8 mouse cellular contexts compared by ENCODE assay signal in genomic region chr11:85313361-85313760, GRCm38 (mm10). TPM values are rescaled to one million over a fixed set of nuclear protein-coding genes. Genes with fewer than 3 reads are reported as not detected.
DNase-seq lines count a peak whose midpoint lies in the region; ATAC-seq and TF ChIP-seq lines count a peak whose summit lies in the region.

No protein-coding gene starts in this region.

- WGBS in heart, adult 2 months = 86% methylated on average over 3 of the region's 3 CpGs
- 88% methylated on average over 3 of the region's 3 CpGs for WGBS in heart, postnatal 0 days
- WGBS in liver, embryonic 15.5 days (ENCODE audit: insufficient replicate concordance) = 88% methylated on average over 3 of the region's 3 CpGs

- H3K36me3 ChIP-seq in heart, adult 2 months (ENCODE audit: control insufficient read depth, insufficient read depth, low read length) = peaks cover 7% of the 10 kb centered on the region; the same call in 1 of the 2 replicates
- peaks cover 5% of the 10 kb centered on the region; the same call in 1 of the 2 replicates for H3K36me3 ChIP-seq in heart, postnatal 0 days (replicated peaks; ENCODE audit: control insufficient read depth, insufficient read depth, low read length)
- H3K36me3 ChIP-seq in liver, embryonic 15.5 days (replicated peaks) = peaks cover 34% of the 10 kb centered on the region

- no peak for TF ChIP-seq CTCF in heart, adult 2 months (IDR thresholded peaks at IDR 0.05)
- TF ChIP-seq CTCF in bone marrow macrophage, adult 2 months (IDR thresholded peaks at IDR 0.05; ENCODE audit: low read depth, low read length) = no peak
- no peak for TF ChIP-seq CTCF in heart, postnatal 0 days (IDR thresholded peaks at IDR 0.05; ENCODE audit: low read depth)

- TF ChIP-seq EP300 in heart, adult 2 months (IDR thresholded peaks at IDR 0.05; ENCODE audit: insufficient read depth, low read depth, low read length) = no peak
- TF ChIP-seq EP300 in heart, postnatal 0 days (IDR thresholded peaks at IDR 0.05; ENCODE audit: low read depth) = no peak

- peak overlapping the region; percentile 16; the same call in 1 of the 2 replicates for H3K9ac ChIP-seq in heart, adult 2 months (ENCODE audit: low read depth, low read length)
- H3K9ac ChIP-seq in heart, postnatal 0 days (replicated peaks; ENCODE audit: low read depth, low read length) = no peak overlapping the region; the same call in 1 of the 2 replicates
- peak overlapping the region; percentile 31; the same call in 1 of the 2 replicates for H3K9ac ChIP-seq in liver, embryonic 15.5 days

- no peak for TF ChIP-seq POLR2A in heart, adult 2 months (IDR thresholded peaks at IDR 0.05; ENCODE audit: insufficient read depth, low read depth, low read length)
- TF ChIP-seq POLR2A in bone marrow macrophage, adult 2 months (IDR thresholded peaks at IDR 0.05; ENCODE audit: borderline replicate concordance, low read depth, low read length) = no peak

- intact Hi-C loops in heart, adult 2 months (cut with DNase I) = no loop called here

- H3K4me1 ChIP-seq in heart, adult 2 months (ENCODE audit: control insufficient read depth, insufficient read depth, low read length) = peaks cover 4% of the 10 kb centered on the region
- peaks cover 19% of the 10 kb centered on the region for H3K4me1 ChIP-seq in bone marrow macrophage, adult 2 months (ENCODE audit: control insufficient read depth, insufficient read depth, low read length)
- H3K4me1 ChIP-seq in heart, postnatal 0 days (ENCODE audit: control insufficient read depth, insufficient read depth) = peaks cover 13% of the 10 kb centered on the region; the same call in 1 of the 2 replicates
- H3K4me1 ChIP-seq in liver, embryonic 15.5 days (replicated peaks) = peaks cover 30% of the 10 kb centered on the region

- H3K4me3 ChIP-seq in heart, adult 2 months = peak overlapping the region; percentile 8; the same call in 1 of the 2 replicates
- H3K4me3 ChIP-seq in bone marrow macrophage, adult 2 months (ENCODE audit: insufficient read depth, low read length) = 0 out of 2 replicates have a peak overlapping the region, but pooled peaks have one; percentile 16
- H3K4me3 ChIP-seq in heart, postnatal 0 days (ENCODE audit: low read depth, low read length) = peak overlapping the region; percentile 93
- peak overlapping the region; percentile 99 for H3K4me3 ChIP-seq in liver, embryonic 15.5 days (replicated peaks)

- no peak for ATAC-seq in heart, postnatal 0 days (ENCODE audit: insufficient read depth, low read depth)
- ATAC-seq in liver, embryonic 15.5 days (ENCODE audit: insufficient read depth) = no peak

- no peak for DNase-seq in heart, adult 2 months
- no peak for DNase-seq in heart, adult 18-20 months
- DNase-seq in heart, postnatal 0 days (ENCODE audit: low spot score) = no peak
- no peak for DNase-seq in spleen, postnatal 4 days (ENCODE audit: low spot score in 2 of 2)
- no peak for DNase-seq in MN1 (ENCODE audit: low spot score)
- DNase-seq in layer of hippocampus, adult 8-10 months (ENCODE audit: low spot score in 2 of 2) = no peak

- H3K27ac ChIP-seq in heart, adult 2 months = peak overlapping the region; percentile 60
- H3K27ac ChIP-seq in bone marrow macrophage, adult 2 months (ENCODE audit: insufficient read depth, low read depth, low read length) = no peak overlapping the region
- no peak overlapping the region for H3K27ac ChIP-seq in heart, postnatal 0 days (ENCODE audit: low read depth)
- H3K27ac ChIP-seq in liver, embryonic 15.5 days (replicated peaks) = no peak overlapping the region

- H3K4me2 ChIP-seq in heart, postnatal 0 days (ENCODE audit: low read depth, low read length) = peak overlapping the region; percentile 76
- peak overlapping the region; percentile 85 for H3K4me2 ChIP-seq in liver, embryonic 15.5 days

- H3K9me3 ChIP-seq in heart, postnatal 0 days (replicated peaks; ENCODE audit: control insufficient read depth, low read length) = no peaks in the 10 kb centered on the region
- no peaks in the 10 kb centered on the region for H3K9me3 ChIP-seq in liver, embryonic 15.5 days (replicated peaks)

- H3K27me3 ChIP-seq in heart, adult 2 months (ENCODE audit: control insufficient read depth, insufficient read depth, low read length) = no peaks in the 10 kb centered on the region
- H3K27me3 ChIP-seq in heart, postnatal 0 days (ENCODE audit: control insufficient read depth, insufficient read depth, low read length) = no peaks in the 10 kb centered on the region
- H3K27me3 ChIP-seq in liver, embryonic 15.5 days = no peaks in the 10 kb centered on the region

- peaks cover 2% of the 10 kb centered on the region; the same call in 1 of the 2 replicates for H3K79me2 ChIP-seq in heart, adult 2 months (replicated peaks; ENCODE audit: control insufficient read depth, insufficient read depth, low read length)

RNA-seq across cellular contexts. Expression of gene Ppm1d, which starts 2.3 kb away (rescaled TPM):
- 10 to 100 TPM in 1 of 2 experiments, 1 to 10 TPM in 1; 6.8 to 10.2 TPM for total RNA-seq in heart, adult 2 months (2021)
- 2.9 and 5.7 TPM in 2 replicates for polyA plus RNA-seq in heart, adult 2 months (2012; rRNA removed)
- total RNA-seq in heart, adult 18-20 months (2021) = 1 to 10 TPM; 6.0 to 8.7 TPM
- polyA plus RNA-seq in bone marrow macrophage, adult 2 months (2012; ENCODE audit: insufficient read depth, insufficient read length, missing spikeins) = 12.2 and 14.0 TPM in 2 replicates
- total RNA-seq in heart, postnatal 0 days (2014; rRNA removed; ENCODE audit: low replicate concordance) = 17.3 and 18.4 TPM in 2 replicates
- 8.2 and 8.8 TPM in 2 replicates for polyA plus RNA-seq in heart, postnatal 0 days (2015; fragmentation: Nextera tagmentation; extraction: Ambion mirVana)
- polyA plus RNA-seq in liver, embryonic 15.5 days (2015; fragmentation: Nextera tagmentation; extraction: Ambion mirVana) = 21.1 and 21.3 TPM in 2 replicates
- total RNA-seq in layer of hippocampus, adult 8-10 months (2022) = 10 to 100 TPM; 15.2 to 16.2 (median 15.5) TPM

RNA-seq across cellular contexts. Expression of gene Bcas3, which starts 39.6 kb away (rescaled TPM):
- 10 to 100 TPM; 36.0 to 40.4 TPM for total RNA-seq in heart, adult 2 months (2021)
- 23.0 and 26.6 TPM in 2 replicates for polyA plus RNA-seq in heart, adult 2 months (2012; rRNA removed)
- 10 to 100 TPM; 33.6 to 40.6 TPM for total RNA-seq in heart, adult 18-20 months (2021)
- 35.1 and 37.9 TPM in 2 replicates for polyA plus RNA-seq in bone marrow macrophage, adult 2 months (2012; ENCODE audit: insufficient read depth, insufficient read length, missing spikeins)
- total RNA-seq in heart, postnatal 0 days (2014; rRNA removed; ENCODE audit: low replicate concordance) = 31.0 and 37.4 TPM in 2 replicates
- 18.5 and 20.1 TPM in 2 replicates for polyA plus RNA-seq in heart, postnatal 0 days (2015; fragmentation: Nextera tagmentation; extraction: Ambion mirVana)
- 18.1 and 19.8 TPM in 2 replicates for polyA plus RNA-seq in liver, embryonic 15.5 days (2015; fragmentation: Nextera tagmentation; extraction: Ambion mirVana)
- 10 to 100 TPM; 60.1 to 74.8 (median 66.2) TPM for total RNA-seq in layer of hippocampus, adult 8-10 months (2022)

Comparison
In these comparisons a context has a peak if more than half of its experiments do, and no peak if none do; other contexts are left out.
1. H3K4me3 ChIP-seq: peak in every context shown above with its lines; median percentile 99 in liver, embryonic 15.5 days; 93 in heart, postnatal 0 days; 16 in bone marrow macrophage, adult 2 months; 8 in heart, adult 2 months.